Mouse (Mus musculus): ENCODE data around the gene Cyfip2.

- no peak for TF ChIP-seq POLR2A (IDR thresholded peaks at IDR 0.05; ENCODE audit: borderline replicate concordance, insufficient read depth, low read length)
- no peak for TF ChIP-seq CTCF (IDR thresholded peaks at IDR 0.05; ENCODE audit: borderline replicate concordance, insufficient read depth, low read depth, low read length)
These were observed 6.7 kb downstream of the Cyfip2 start for GRCm38 (mm10) chr11:46305881-46306520.

Data from cerebellum, adult 2 months (tissue).